Mouse (Mus musculus): ENCODE data around the gene Abca7. TPM values are rescaled to one million over a fixed set of nuclear protein-coding genes. Genes with fewer than 3 reads are reported as not detected.
A peak's percentile ranks its signal among the peaks of the same experiment; 100 is the strongest.

The Abca7 gene
- total RNA-seq, 1 experiment from 2014 or later = 15.5 TPM

- ATAC-seq (replicated peaks; ENCODE audit: low read depth, poor library complexity, severe bottlenecking) = no peak
Measured at GRCm38 (mm10) chr10:79989870-79990269, 6.4 kb upstream of the Abca7 start.

GRCm38 (mm10) chr10:79991099-79991498 lies 5.2 kb upstream of the Abca7 start:
- ATAC-seq (replicated peaks; ENCODE audit: low read depth, poor library complexity, severe bottlenecking) = no peak

- ATAC-seq (replicated peaks; ENCODE audit: low read depth, poor library complexity, severe bottlenecking) = no peak
Measured at GRCm38 (mm10) chr10:79991548-79991947, 4.7 kb upstream of the Abca7 start.

GRCm38 (mm10) chr10:79994397-79995115 lies 1.7 kb upstream of the Abca7 start:
- peak; percentile 37 for ATAC-seq (replicated peaks; ENCODE audit: low read depth, poor library complexity, severe bottlenecking)

DNA sequence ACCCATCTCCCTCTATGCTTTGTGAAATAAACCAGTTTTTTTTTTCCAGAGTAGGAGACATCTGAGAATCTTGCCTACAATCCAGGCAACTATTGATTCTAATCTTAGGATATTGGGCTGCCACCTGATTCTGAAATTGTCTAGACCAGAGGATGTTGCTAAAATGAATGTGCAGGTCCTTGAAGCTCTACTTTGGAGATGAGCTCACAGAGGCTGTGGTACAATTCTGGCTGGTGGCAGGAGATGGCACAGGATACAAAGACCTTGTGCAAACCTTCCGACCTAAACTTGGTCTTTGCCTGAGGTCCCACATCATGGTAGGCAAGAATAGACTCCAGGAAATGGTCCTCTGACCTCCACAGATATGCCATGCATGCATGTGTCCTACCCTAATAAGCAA lies 658 bp upstream of the Abca7 start:
- ATAC-seq (replicated peaks; ENCODE audit: low read depth, poor library complexity, severe bottlenecking) = no peak

- peak; percentile 57 for ATAC-seq (replicated peaks; ENCODE audit: low read depth, poor library complexity, severe bottlenecking)
Measured at GRCm38 (mm10) chr10:79997034-79997760, 903 bp downstream of the Abca7 start.

DNA sequence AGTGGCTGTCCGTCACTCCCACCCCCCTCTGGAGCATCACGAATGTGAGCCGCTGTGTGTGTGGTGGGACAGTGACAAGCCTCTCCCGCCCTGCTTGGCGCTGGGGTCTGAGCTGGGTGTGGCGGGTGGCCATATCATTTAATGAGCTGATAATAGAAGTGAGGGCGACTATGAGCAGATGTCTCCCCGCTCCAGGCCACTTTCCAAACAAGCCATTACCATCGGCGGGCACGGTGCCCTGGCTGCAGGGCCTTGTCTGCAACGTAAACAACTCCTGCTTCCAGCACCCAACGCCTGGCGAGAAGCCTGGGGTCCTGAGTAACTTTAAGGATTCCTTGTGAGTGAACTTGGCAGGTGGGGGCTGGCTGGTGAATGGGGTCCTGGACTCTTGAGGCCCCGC lies 1.5 kb downstream of the Abca7 start:
- ATAC-seq (replicated peaks; ENCODE audit: low read depth, poor library complexity, severe bottlenecking) = no peak

- ATAC-seq (replicated peaks; ENCODE audit: low read depth, poor library complexity, severe bottlenecking) = no peak
Measured at GRCm38 (mm10) chr10:80001945-80002344, 5.7 kb downstream of the Abca7 start.

DNA sequence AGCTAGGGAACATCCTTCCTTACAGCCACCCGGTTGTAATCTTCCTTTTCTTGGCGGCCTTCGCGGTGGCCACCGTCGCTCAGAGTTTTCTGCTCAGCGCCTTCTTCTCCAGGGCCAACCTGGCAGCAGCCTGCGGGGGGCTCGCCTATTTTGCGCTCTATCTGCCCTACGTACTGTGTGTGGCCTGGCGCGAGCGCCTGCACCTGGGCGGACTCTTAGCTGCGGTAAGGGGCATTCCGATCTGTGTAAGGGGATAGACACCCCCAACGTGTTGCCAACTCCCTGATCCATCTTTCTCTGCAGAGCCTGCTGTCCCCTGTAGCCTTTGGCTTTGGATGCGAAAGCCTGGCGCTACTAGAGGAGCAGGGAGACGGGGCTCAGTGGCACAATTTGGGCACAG lies 6.5 kb downstream of the Abca7 start:
- ATAC-seq (replicated peaks; ENCODE audit: low read depth, poor library complexity, severe bottlenecking) = no peak

DNA sequence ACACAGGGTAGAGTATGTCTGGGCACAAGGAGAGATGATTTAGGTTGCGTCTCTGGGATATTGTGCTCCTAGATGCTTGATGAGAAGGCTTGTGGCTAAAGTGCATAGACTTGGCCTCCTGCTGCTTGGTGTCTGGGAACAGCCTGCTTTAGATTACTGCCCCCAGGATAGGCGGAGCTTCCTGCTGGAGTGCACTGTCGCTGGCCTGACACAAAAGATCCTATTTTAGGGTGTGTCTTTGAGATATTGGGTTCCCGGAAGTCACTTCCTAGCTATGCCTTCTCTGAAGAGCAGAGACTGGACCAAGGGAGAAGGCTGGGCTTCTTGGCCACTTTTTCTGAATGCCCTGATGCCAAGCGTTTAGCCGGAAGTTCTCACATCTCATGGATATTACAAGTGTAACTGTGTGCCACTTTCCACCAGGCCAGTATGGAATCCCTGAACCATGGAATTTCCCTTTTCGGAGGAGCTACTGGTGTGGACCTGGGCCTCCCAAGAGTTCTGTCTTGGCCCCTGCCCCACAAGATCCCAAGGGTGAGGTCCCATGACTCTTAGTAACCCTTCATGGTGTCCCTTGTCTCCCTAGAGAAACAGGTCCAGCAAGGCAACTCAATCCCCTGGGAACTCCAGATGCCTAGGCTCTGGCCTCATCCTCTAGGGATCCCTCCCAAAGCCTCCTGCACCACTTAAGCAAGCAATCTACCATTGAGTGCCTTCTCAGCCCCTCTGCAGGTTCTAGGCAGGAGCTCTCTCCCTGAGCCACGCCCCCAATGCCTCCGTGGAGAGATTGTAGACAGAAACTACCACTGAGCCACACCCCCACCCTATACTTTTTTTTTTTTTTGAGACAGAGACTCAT lies 7.3 kb downstream of the Abca7 start:
- ATAC-seq (replicated peaks; ENCODE audit: low read depth, poor library complexity, severe bottlenecking) = peak; percentile 68

GRCm38 (mm10) chr10:80004233-80004705 lies 8.0 kb downstream of the Abca7 start:
- no peak for ATAC-seq (replicated peaks; ENCODE audit: low read depth, poor library complexity, severe bottlenecking)

DNA sequence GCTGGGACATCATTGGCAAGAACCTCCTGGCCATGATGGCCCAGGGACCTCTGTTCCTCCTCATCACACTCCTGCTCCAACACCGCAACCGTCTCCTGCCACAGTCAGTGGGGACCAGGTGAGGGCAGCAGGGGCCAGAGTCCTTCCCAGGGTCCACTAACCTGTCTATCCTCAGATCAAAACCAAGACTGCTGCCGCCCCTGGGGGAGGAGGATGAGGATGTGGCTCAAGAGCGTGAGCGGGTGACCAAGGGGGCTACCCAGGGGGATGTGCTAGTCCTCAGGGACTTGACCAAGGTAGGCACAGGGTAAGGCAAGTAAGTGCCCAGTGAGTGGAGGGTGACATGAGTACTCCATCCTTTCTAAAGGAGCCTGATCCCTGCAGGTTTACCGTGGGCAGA lies 15.4 kb downstream of the Abca7 start:
- no peak for ATAC-seq (replicated peaks; ENCODE audit: low read depth, poor library complexity, severe bottlenecking)

GRCm38 (mm10) chr10:80013609-80014008 lies 17.3 kb downstream of the Abca7 start:
- ATAC-seq (replicated peaks; ENCODE audit: low read depth, poor library complexity, severe bottlenecking) = no peak

DNA sequence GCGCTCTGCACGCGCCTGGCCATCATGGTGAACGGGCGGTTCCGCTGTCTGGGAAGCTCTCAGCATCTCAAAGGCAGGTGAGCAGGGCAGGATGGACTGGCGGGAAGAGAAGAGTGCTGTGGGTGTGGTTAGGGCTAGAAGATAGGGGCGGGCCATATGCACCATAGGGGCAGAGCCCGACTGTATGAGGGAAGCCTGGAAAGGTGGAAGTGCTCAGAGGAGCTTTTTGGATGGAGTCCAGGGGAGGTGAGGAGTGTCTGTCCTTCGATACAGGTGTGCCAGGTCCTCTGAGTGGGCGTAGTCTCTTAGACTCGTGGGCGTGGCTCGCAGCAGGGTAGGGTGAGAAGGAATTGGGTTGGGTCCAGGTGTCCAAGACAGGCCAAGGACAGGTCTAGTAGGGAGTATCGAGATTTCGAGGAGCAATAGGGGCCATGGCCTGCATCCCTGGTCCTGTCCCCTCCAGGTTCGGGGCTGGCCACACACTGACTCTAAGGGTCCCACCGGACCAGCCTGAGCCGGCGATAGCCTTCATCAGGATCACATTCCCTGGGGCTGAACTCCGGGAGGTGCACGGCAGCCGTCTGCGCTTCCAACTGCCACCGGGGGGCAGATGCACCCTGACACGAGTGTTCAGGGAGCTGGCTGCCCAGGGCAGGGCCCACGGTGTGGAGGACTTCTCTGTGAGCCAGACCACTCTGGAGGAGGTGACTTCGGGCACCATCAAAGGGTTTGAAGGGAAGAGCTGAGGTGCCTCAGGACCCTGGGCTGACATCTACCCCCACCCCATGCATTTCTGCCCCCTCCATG lies 18.4 kb downstream of the Abca7 start:
- ATAC-seq (replicated peaks; ENCODE audit: low read depth, poor library complexity, severe bottlenecking) = no peak

DNA sequence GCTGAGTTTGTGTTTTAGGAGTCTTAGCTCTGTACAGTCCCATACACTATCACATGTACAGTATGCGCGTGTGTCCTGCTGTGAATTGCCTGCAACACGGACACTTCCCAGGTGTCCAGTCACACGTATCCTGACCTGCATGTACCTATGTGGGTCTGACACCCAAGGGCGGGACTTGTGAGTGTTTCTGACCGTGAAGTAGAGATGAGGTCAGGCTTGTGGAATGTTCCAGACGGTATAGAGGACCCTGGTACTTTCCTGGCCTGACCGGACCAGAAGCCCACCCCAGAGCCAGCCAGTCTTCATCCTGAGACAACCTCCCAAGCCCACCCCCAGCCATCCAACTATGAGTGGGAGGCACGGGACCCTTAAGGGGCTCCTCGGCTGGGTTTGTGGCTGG lies 19.3 kb downstream of the Abca7 start:
- ATAC-seq (replicated peaks; ENCODE audit: low read depth, poor library complexity, severe bottlenecking) = no peak

DNA sequence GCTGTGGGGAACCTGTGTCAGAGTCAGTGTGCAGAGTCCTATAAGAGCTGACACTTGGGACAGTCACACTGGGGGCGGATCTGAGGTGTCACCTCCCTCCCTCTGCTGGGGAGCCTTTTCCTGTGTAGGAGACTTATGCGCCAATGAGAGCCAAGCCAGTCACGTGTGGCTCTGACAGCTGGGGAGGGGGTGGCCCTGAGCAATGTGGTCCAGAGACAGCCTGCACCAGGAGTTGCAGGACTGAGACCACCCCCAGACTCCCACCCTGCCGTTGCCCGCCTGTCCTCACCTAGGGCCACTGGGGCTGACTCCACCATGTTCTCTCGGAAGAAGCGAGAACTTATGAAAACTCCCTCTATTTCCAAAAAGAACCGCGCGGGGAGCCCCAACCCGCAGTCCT lies 20.2 kb downstream of the Abca7 start, which contains the start of gene Arhgap45:
TSS of gene Arhgap45 (plus strand) at position 143 of the 400 bp plus-strand sequence.
- ATAC-seq (replicated peaks; ENCODE audit: low read depth, poor library complexity, severe bottlenecking) = peak; percentile 81

DNA sequence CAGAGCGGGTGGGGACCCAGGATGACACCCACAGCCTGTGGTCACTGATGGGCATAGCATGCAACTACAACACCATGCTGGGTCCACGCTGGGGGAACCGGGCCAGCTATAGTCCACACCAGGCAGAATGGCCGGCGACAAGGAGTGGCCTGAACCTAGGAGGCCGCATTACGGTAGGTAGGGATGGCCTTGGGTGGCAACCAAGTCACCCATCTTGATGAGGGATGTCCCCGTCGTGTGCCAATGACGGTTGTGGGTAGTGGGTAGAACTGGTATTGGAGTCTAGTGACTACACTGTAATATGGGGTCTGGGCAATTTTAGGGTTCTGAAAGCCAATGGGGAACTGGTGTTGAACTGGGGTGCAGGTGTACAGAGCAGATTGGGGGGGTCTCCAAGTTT lies 20.6 kb downstream of the Abca7 start:
- ATAC-seq (replicated peaks; ENCODE audit: low read depth, poor library complexity, severe bottlenecking) = peak; percentile 9

GRCm38 (mm10) chr10:80017361-80017760 lies 21.1 kb downstream of the Abca7 start:
- ATAC-seq (replicated peaks; ENCODE audit: low read depth, poor library complexity, severe bottlenecking) = peak; percentile 53

DNA sequence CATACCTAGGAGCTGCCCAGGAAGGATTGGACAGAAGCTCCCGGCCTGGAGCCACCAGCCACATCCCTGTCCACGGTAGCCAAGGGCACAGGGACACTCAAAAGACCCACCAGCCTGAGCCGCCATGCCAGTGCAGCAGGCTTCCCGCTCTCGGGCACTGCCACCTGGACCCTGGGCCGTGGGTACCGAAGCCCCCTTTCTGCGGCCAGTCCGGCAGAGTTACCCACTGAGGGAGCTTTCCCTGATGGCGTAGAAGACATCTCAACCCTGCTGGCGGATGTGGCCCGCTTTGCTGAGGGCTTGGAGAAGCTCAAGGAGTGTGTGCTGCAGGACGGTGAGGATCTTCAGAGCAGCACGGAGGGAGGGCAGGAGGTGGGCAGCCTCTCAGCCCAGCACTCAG lies 21.5 kb downstream of the Abca7 start:
- no peak for ATAC-seq (replicated peaks; ENCODE audit: low read depth, poor library complexity, severe bottlenecking)
